Mouse (Mus musculus): ENCODE results near the gene Lyzl4.

- TF ChIP-seq POLR2A (IDR thresholded peaks at IDR 0.05; ENCODE audit: low read depth, low read length) (no peak), CTCF (conservative IDR thresholded peaks at IDR 0.05 in 1 of 2, IDR thresholded peaks at IDR 0.05 in 1 of 2; ENCODE audit: low read depth in 2 of 2, low read length in 2 of 2) (no peak), MAX (IDR thresholded peaks at IDR 0.05; ENCODE audit: low read length) (no peak), SMC3 (IDR thresholded peaks at IDR 0.05; ENCODE audit: low read depth, low read length) (no peak), POLR2AphosphoS2 (IDR thresholded peaks at IDR 0.05; ENCODE audit: low read depth, low read length) (no peak), JUN (IDR thresholded peaks at IDR 0.05; ENCODE audit: insufficient read depth, low read depth, low read length) (no peak), NRF1 (IDR thresholded peaks at IDR 0.05; ENCODE audit: low read depth, low read length) (no peak), TCF12 (IDR thresholded peaks at IDR 0.05; ENCODE audit: low read depth, low read length) (no peak), MYC (IDR thresholded peaks at IDR 0.05; ENCODE audit: low read depth, low read length) (no peak), ZNF384 (IDR thresholded peaks at IDR 0.05; ENCODE audit: low read depth, low read length) (no peak)
Measured at GRCm38 (mm10) chr9:121633306-121633705, 8.6 kb downstream of the Lyzl4 start.
